Mouse (Mus musculus) v-Abl transformed pro-B cells (cell line): ENCODE measurements around the gene Ell.

ENCODE experiments used
- in situ Hi-C, 2 experiments: fragments of 400-800 bp; cut with MboI; formaldehyde crosslinking; loops; one replicate each; pipeline ENCODE4 v1.15.1; 2025; ENCODE audit not compliant: unreplicated experiment in 2 of 2

The Ell gene

DNA sequence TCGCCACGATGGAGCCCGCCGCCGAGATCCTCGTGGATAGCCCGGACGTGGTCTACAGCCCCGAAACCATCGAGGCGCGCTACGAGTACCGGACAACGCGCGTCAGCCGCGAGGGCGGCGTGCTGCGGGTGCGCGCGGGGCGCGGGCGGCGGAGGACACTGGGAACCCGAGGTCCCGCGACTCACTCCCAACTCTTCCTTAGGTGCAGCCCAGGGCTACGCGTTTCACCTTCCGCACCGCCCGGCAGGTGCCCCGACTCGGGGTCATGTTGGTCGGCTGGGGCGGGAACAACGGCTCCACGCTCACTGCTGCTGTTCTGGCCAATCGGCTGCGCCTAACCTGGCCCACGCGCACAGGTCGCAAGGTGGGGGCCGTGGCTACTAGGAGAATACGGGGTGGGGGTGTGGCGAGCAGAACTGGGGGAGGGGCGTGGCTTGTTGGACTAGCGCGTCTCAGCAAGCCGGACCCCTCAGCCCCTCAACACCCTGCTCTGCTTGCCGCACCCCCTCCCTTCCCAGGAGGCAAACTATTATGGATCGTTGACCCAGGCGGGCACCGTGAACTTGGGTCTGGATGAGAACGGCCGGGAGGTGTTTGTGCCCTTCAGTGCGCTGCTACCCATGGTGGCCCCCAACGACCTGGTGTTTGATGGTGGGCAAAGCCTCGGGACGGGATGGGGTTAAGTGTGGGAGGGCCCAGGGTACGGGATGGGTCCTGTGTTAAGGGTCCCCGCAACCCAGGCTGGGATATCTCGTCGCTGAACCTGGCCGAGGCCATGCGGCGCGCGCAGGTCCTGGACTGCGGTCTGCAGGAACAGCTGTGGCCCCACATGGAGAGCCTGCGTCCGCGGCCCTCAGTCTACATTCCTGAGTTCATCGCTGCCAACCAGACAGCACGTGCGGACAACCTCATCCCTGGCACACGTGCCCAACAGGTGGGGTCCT lies 55.6 kb downstream of the Ell start:
- in situ Hi-C loops: no loop called here

DNA sequence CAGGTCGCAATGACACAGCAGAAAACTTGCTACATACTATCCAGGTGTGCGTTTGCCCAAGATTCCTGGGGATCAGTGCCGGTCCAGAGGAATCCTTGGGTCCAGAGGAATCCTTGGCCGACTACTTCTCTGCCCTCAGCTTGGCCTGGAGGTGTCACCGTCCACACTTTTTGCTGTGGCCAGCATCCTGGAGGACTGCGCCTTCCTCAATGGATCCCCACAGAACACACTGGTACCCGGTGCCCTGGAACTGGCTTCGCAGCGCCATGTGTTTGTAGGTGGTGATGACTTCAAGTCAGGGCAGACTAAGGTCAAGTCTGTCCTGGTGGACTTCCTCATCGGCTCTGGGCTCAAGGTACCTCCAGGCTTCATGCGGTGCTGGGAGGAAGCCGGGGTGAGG lies 56.6 kb downstream of the Ell start:
- in situ Hi-C loops: no loop called here

DNA sequence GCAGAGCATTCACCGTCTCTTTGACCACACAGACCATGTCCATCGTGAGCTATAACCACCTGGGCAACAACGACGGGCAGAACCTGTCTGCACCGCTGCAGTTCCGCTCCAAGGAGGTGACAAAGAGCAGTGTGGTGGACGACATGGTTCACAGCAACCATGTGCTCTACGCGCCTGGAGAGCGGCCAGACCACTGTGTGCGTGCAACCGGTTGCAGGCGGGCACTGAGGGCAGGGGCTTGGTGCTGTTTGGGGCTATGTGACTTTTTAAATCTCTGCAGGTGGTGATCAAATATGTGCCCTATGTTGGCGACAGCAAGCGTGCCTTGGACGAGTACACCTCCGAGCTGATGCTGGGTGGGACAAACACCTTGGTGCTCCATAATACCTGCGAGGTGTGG lies 57.0 kb downstream of the Ell start:
- in situ Hi-C loops: no loop called here

DNA sequence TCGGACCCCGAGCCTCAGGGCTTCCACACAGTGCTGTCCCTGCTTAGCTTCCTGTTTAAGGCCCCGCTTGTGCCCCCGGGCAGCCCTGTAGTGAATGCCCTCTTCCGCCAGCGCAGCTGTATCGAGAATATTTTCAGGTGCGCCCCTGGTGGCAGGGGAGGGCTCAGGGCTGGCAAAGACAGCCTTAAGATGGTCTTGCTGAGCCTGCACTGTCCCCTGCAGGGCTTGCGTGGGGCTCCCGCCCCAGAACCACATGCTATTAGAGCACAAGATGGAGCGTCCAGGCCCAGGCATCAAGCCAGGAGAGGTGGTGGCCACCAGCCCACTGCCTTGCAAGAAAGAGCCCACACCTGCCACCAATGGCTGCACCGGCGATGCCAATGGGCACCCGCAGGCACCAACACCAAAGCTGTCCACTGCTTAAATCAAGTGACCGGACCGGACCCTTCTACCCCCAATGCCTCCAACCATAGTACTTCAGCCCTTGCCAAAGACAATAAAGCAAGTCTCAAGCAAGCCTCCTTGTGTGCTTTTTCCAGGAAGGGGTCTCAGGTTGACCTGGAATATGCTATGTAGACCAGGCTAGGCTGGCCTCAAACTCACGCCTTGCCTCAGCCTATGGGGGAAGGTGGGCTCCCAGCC lies 57.6 kb downstream of the Ell start:
- in situ Hi-C loops: no loop called here

DNA sequence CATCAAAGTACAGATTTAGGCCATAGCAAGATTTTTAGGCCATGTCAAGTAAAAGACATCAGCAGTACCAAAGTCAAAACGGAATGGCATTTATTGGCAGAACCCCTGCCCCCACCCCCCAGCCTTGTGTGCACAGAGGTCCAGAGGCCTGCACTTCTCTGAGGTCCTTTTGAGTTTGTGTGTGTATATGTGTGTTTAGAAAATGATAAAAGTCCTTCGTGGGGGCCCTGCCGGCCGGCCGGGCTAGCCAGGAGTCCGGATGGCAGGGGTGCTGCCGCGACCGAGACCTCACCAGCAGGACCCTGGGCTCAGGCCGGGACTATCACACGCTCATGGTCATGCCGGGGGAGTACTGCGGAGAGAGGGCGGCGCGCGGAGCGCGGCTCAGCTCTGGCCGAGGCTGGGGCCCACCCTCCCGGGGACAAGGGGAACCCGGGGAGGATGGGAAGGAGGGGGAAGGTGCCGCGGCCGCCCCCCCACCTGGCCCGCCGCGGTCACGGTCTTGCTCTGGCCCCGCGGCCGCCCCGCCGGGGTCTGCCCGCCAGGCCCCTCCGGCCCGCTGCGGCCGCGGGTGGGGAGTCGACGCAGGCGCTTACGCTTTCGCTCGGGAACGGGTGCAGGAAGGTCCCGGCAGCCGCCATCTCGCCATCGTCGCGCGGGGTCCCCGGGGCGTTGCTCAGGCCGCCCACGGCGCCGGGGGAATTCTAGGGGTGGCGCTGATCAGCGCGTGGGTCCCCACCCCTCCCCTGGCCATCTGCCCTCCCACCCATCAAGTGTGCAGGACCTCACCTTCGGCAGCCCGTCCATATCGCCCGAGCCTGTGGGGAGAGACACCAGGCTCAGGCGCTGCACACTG lies 58.4 kb downstream of the Ell start:
- in situ Hi-C loops: no loop called here

DNA sequence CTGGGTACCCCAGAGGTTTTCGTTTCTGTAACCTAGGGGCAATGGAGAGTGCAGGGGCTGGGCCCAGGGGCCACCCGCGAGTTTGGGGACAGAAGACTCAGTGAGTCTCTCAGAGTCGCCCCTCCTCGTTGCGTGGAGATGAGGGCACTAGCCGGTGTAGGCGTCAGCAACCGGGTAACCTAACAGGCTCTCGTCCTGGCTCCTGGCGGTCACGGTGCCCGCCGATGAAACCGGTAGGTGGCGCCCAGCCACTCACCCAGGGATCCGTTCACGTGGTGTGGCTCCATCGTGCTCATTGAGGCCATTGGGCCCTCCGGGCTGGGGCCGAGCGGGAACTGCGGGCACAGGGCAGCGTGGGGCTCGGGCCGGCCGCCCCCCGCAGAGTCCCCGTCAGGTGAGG lies 59.0 kb downstream of the Ell start:
- in situ Hi-C loops: no loop called here

DNA sequence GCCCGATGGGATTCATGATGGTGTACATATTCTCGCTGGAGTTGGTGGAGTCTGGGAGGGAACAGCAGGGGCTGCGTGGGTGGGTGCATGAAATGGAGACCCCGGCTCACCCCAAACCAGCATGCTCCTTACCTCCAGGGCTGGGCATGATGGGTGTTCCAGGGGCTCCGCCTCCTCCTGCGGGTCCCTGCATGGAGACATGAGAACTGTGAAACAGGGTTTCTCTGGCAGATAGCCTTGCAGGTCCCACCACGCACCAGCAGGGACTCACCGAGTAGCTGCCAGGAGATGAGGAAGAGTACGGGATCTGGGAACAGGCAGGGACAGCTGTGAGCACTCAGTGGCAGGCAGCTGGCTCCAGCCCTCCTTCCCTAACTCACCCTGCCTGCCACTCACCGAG lies 59.5 kb downstream of the Ell start:
- in situ Hi-C loops: no loop called here

DNA sequence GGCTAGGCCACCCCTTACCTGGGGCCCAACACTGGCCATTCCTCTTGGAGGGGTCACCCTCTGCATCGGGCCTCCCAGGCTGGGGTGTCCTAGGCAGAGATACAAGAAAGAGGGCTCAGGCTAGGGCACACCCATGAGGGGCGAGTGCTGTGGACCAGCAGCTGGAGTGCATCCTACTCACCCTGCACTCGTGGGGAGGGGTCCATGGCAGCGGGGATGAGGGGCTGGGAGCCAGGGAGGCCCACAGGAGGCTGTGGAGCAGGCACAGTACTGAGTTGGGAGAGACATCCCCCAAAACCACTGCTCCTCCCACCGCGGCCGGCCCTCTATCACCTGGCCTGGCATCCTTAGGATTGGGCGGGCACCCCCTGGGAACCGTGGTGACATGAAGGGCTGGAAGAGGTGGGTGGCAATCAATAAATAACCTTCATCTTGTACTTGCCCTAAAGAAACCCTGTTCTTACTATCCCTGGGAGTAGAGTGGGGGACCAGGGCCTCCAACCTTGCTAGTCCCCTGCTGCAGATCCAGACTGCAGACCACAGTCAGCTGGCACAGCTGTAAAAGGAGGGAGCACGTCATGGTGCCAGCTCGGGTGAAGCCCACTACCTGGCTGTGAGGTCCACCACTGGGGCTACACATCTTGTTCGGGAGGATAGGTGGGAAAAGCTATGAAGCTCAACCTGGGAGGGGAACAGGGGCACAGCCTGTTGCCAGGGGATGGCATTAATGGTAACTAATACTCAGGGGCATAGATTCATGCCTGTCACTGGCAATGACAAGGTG lies 60.4 kb downstream of the Ell start:
- in situ Hi-C loops: no loop called here

DNA sequence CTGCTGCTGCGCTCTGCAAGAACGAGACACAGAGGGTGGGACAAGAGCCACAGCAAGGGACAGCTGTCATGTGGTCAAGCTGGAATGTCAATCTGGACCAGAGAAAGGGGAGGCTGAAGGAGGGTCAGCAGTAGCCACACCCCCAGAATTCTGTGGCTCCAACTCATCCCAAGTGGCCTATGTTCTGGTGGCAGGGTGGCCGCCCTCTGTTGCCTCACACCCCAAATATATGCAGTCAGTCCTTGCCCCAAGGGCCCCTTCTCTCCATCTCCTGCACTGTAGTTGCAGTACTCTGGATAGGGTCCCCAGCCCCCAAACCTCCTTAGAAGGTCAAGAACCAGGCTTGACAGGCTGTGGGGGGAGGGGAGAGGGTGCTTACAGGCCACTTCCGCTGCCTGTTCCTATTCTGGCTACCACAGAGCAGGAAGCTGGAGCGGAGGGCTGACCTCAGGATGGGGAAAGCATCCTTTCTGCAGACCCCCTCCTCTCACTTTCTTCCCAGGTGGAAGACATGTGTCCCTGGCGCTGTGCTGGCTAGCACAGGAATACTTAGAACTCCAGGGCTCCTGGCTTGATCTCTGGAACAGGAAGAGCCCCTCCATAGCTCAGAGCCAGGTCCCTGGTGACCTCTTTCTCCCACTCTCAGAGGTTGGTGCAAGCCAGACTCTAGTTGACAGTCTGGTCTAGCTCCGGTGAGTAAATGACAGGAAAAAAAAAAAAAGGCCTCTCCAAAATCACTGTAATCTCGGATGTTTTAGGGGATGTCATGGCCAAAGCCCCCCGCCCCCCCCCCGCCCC lies 61.4 kb downstream of the Ell start:
- in situ Hi-C loops: no loop called here

DNA sequence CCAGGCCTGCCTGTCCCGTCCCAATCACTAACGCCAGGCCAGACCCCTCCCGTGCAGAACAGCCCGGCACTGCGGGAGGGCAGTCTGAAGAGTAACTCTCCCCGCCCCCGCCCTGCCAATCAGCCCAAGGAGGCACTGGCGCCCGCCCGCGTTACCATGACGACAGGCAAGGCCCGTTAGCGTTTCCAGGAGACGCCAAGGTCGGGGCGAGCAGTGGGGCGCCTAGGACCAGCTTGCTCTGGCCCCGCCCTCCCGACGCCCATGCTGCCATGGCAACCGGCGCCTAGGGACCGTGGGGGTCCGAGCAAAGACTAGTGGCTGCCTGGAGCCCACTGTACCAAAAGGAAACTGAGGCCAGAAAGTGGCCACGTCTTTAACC lies 62.0 kb downstream of the Ell start:
- in situ Hi-C loops: no loop called here

DNA sequence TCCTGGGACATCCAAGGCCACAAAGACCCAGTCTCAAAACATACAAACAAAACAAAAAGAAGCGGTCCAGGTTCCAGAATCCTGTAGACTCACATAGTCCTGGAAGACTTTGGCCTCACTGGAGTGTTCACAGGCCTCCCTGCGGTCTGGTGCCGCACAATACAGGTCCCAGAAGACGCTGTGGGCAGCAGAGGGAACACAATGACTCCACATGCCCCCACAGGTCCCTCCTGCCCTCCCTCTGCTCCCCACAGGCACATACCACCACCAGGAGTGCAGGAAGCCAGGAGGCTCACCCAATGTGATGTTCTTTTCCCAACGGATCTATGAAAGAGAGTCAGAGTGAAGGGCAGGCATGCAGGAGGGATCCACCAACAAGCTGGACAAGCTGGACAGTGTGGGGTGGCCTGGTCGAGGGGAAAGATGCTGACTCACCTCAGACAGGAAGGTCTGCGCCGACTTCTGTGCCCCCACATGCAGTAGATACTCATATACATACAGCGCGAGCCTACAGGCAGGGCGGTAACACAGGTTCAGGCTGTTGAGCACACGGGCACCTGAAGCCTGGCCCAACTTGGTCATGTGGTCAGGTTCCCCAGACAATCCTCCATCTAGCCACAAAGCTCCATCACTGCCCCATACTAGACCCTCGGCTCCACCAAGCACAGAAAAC lies 63.0 kb downstream of the Ell start:
- in situ Hi-C loops: no loop called here

DNA sequence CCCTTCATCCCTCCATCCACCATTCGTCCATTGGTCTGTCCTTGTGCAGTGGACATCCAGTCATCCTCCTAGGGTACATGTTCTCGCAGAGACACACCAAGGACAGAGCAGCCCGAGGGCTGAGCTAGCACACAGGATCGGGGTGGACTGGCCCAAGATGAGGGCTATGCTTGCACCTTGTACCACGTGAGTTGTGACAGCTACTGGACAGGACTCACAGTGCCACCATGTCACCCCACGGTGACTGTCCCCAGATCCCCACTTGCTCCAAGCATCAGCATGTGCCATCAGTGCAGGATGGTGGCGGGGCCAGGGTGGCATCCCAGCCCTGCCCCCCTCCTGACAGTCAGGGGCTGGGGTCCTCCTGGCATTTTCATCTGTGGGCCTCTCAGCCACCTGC lies 65.3 kb downstream of the Ell start:
- in situ Hi-C loops: no loop called here

DNA sequence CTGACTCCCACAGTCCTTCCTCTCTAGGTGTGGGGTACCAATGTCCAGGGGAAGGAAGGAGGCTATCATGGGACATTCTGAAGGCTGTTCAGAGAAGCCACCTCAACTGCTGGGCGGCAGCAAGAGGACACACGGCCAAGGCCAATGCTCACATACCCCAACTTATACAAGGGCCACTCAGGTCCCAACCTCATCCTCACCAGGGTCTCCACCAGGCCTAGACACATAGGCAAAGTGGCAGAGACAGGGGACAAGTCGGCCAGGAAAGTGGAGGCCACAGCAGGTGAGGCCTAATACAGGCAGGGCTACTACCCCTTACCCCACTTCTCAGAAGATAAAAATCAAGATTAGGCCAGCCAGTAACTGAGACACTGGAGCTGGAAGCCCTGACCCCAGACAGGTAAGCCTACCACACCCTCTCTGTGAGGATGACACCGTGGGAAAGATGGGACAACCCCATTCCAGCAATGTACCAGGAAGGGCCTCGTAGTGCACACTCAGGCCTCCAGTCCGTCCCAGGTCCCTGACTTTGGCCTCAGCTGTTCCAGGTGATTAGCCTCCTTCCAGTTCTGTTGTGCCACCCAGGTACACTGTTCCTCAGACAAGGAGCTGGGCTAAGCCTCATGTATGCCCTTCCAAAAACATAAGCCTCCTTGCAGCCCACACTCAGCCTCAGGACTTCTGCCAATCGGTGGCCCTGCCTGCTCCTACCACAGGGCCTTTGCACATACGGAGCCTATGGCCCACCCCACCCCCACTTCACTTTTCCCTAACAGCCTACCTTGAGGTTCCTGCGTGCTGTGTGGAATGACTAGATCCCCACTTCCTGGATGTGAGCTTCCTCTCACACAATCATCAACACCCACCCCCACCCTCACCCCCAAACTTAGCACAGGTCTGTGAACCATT lies 66.9 kb downstream of the Ell start:
- in situ Hi-C loops: loop anchor here in 1 of 2 experiments (5.0 kb wide), 1 partner anchor 44 kb away; no protein-coding TSS in a partner anchor

DNA sequence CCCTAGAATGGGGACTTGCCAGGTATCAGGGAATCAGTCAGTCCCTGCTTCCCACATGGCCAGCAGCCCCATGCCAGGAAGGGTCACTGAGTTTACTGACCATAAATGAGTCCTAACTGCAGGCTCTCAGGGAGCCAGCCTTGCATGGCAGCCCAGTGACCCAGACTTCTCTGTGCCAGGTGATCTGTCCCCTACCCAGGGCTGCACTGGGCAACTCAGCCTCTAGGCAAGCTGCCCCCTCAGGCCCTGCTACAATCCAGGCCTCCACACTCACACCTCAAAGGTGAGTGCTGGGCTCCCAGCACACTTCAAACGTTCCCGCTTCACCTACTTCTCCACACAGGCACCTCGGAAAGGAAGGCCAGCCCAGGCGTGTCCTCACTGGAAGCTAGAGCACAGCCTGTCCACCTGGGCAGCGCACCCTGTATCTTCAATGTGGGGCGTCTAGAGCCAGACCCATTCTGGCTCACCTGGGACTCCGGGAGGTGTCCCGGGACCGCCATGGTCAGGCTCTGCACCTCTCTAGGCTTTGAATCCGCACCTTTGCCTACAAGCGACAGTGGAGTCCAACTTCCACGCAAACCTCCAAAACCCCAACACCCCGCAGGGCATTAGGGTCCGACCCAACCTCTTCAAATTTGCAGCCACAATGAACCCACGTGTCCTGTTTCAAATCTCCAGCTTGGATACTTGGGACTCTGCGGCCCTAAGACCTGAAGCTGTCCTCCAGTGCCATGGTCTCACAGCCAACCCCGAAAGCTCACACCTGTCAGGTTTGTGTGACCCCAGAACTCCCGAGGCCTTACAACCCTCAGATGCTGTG lies 67.7 kb downstream of the Ell start:
- in situ Hi-C loops: loop anchor here in 1 of 2 experiments (5.0 kb wide), 1 partner anchor 45 kb away; no protein-coding TSS in a partner anchor

DNA sequence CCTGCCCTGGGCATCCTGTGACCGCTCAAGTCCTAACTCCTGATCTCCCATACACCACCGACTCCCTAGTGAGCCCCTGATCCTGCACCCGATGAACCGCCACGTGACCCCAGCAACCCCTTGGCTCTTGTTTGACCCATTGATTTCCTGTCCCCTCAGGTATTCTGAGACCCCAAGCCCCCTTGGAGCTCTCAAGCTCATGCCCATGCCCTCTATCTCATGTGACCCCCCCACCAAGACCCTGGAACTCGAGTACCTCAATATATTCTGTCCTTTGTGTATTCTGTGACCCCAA lies 68.3 kb downstream of the Ell start:
- in situ Hi-C loops: loop anchor here in 1 of 2 experiments (5.0 kb wide), 1 partner anchor 45 kb away; no protein-coding TSS in a partner anchor

DNA sequence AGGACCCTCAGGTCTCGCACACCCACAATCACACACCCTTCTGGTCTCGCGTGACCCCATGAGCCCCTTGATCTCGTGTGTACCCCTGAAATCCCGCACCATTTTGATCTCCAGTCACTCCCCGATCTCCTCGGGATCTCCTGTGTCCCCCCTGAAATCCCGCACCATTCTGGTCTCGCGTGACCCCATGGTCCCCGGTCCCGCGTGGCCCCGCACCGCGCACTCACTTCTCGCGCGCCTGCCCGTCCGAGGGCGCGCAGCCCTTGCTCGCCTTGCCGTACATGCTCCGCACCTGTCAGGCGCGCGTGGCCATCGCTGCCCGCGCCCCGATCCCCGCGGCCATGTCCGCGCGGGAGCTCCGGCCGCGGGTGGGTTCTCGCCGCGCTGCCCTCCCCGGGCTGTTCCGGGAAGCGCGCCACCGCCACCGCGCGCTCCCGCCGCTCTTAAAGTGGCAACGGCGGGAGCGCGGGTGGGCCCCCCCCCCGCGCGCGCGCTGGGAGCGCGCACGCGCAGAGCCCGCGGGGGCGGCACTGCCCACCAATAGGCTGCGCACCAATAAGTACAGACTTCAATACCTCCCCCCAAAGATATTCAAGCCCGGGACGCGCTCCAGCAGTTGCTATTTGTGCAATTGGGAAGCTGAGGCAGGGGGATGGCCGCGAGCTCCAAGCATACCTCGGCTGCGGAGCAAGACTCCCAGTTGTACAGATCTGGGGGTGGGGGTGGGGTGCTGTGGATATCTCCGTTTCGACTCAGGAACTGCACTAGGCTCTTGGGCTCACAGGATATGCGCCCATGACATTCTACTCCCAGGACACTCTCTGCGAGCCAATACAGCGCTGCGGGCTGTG lies 68.9 kb downstream of the Ell start:
- in situ Hi-C loops: loop anchor here in 1 of 2 experiments (5.0 kb wide), 1 partner anchor 46 kb away; no protein-coding TSS in a partner anchor
